Mouse (Mus musculus) G1E-ER4 (cell line): ENCODE results near the gene Srgap1. TPM values are rescaled to one million over a fixed set of nuclear protein-coding genes. Genes with fewer than 3 reads are reported as not detected.

ENCODE experiments used
- GATA1 ChIP-seq: IDR thresholded peaks from one replicate; pipeline ENCODE4 v1.8.0; 2012; ENCODE audit warnings: low read length, inconsistent platforms
- polyA plus RNA-seq: library from polyadenylated mRNA; stranded (reverse); fragments of >175 nt; gene quantifications from 2 replicates; pipeline ENCODE4 v1.2.3, GENCODE M21; 2012

Gene Srgap1
- polyA plus RNA-seq, 1 experiment: not detected

DNA sequence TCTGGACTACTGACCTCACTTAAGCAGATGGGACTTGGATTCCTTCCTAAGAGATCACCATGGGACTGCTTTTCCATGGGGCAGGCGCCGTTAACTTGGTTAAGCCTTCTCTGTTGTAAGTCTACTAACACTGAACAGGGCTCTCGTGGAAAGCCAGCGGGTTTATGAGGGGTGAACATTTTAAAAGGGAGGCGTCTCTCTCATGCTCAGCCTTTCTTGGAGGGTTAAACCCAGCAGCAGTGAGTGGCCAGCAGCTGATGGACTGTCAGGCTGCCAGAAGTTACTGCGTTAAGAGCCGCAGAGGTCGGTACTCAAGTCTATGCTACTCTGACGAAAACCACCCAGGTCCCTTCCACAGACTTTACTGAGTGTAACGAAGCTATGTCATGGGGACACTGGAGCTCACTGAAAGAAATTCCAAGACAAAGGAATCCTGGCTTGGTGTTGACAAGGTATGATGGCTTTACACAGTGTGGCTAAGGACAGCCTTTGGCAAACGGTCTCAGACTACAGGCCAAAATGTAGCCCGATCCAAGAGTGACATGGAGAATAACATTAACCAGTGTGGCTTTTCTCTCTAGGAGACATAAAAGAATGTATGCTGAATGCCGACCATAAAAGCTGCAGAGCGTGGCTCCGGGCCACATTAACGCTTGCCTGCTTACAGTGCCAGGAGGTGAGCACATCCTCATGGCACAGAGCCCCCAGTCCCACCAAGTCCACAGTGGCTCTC is 209.8 kb downstream of the Srgap1 start:
- no peak for TF ChIP-seq GATA1

DNA sequence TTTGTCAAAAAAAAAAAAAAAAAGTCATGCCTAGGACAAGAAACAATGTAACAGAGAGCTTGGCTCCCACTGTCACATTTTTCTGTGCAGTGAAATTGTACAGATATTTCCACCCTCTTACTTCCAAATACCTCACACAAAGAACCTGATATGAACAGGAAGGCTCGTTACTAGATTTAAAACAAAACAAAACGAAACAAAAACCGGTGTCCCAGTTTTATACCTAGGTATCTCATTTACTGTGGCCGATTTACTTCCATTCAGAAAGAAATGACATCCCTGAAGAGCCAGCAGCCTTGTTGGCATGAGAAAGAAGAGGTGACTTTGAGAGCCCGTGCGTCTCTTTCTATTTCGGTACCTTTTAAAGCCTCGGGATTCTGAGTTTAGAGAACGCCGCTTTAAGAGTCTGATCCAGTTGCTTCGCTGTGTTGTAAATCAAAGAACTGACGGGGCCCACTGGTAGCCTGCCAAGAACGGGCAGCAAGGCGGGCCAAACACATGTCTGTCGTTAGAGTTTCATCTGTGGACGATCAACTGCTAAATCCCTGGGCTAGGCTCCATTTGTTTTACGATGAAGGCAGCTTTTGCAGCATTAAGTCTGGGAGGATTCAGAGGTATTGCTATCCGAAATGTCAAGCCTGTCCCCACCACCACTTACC is 210.5 kb downstream of the Srgap1 start:
- TF ChIP-seq GATA1: no peak

- TF ChIP-seq GATA1: no peak
Measured at GRCm38 (mm10) chr10:121833443-121833842, 213.7 kb downstream of the Srgap1 start.

DNA sequence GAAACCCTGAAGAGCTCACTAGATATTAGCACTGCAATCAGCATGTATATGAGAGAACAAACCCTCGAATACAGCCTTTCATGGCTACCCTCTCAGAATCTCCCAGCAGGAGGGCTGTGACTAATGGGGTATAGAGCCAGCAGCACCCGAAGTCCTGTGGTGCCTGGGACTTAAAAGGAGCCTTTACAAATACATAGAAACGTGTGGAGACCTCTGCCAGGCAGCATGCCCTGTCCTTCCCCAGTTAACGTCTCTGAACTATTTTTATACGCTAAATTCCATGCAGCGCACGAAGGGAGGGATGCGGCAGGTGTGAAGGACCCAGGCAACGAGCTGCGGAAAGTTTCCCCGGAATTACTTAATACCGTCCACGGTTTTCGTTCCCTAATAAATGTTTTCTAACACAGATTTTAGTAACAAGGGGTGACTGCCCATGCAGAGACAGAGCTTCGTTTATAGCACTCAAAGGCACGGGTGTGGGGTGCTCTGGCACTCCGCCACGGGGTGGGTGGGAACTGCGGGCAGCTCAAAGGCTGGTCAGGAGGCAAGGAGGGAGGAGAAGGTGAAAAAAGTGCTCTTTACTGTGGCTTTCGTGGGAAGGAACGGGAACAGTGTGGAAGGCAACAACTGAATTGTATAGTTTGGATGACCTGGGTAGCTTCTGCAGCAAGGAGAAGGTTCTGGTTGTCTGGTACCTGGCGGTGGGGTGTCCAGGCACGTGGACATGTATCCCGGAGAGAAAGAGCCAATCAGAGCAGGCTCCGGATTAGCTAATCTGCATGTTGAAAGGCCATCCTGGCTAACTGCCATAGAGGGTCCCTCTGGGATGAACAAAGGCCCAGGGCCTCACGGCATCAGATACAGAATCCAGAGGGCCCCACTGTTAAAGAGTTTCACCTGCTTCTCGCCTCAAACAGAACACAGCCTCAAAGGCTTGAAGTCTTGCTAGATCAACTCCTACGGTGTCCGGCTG is 216.5 kb downstream of the Srgap1 start:
- no peak for TF ChIP-seq GATA1

DNA sequence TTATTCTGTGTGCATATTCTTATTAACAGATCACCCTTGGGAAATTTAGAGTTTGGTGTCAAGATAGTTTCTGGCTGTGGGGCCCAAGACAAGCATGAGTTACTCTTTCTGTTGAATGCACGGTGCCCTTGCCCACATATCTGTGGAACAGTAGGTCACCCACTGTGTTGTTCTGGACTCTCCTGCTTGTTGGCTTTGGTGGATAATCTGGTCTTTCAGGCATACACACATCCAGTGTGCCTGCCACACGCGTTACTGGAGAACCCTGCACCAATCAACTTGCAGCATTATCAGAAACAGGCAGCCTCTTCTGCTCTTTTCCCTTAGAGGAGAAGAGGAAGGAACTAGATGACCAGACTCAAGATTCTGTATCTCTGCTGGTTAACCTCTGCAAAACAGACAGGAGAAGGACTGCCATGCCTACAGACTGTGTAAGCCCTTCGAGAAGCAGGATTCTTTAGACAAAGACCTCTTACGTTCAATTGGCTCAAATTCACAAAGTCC is 217.3 kb downstream of the Srgap1 start:
- TF ChIP-seq GATA1: no peak

GRCm38 (mm10) chr10:121829034-121829433 is 218.1 kb downstream of the Srgap1 start:
- TF ChIP-seq GATA1: no peak

GRCm38 (mm10) chr10:121822674-121823073 is 224.4 kb downstream of the Srgap1 start:
- no peak for TF ChIP-seq GATA1

- no peak for TF ChIP-seq GATA1
Measured at GRCm38 (mm10) chr10:121820846-121821245, 226.3 kb downstream of the Srgap1 start.

DNA sequence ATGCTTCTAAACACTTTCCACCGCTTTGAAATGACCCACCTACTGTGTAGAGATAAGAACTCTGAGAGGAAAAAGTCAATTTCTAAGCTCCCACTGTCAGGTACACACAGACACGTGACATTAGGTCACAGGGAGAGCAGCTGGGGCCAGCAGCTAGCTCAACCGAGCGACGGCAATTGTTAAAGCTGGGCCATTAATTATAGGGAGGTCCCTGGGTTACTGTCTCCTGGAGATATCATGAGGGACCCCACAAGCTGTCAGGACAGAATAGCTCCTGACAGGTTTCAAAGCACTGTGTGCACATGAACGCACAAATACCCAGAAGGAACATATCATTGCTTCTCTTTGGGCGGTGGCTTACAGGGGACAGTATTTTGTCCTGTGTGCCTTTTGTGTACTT is 229.1 kb downstream of the Srgap1 start:
- no peak for TF ChIP-seq GATA1

DNA sequence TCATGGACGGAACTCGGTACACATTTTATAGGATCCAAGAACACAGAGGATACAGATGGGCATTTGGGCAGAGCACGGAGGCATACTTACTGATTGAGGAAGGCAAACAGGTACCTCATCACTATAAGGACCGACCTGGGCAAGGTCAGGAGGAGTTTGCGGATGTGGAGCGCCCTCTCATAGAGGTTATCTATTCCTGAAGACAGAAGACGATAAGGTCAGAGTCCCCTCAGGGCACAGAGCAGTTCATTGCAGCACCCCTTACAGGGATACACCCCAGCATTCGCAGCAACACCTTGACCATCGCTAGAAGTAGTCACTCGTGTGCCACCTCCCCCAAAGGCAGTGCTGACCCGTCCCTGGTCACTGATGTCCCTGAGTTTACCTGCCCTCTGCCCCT is 239.3 kb downstream of the Srgap1 start:
- no peak for TF ChIP-seq GATA1

DNA sequence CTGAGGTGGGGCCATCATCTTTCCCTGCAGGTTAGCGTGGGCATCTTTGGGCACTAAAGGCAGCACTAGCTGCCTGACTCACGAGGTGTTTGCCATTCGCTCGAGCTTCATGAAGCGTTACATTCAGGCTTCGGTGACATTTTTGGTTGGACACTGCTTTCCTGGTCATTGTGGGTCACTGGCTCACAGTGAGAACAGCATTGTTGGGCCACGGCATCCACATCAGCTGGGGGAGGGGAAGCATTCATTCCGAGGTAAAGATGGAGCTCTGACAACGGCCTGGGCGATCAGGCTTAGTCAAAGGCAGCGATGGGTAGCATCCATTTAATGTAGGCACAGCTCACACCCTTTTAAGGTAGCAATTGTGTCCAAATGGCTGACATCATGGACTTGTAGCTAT is 240.3 kb downstream of the Srgap1 start:
- TF ChIP-seq GATA1: no peak

- no peak for TF ChIP-seq GATA1
Measured at GRCm38 (mm10) chr10:121805933-121806341, 241.2 kb downstream of the Srgap1 start.

DNA sequence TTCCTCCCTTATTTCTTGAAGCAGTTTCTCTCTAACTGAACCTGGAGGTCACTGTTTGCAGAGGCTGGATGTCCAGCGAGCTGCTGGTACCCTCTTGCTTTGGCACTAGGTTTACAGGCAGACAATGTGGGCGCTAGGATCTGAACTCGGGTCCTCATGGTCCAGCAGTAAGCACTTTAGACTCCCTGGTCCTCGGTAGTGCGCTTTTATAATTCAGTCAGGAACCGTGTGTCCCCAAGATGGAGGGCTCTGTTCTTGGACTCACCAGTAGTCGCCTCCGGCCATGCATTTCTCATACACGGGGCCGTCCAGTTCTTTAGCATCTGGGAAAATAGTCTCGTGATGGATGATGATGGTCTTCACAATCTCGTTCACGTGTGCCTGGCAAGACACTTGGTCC is 242.6 kb downstream of the Srgap1 start:
- no peak for TF ChIP-seq GATA1

DNA sequence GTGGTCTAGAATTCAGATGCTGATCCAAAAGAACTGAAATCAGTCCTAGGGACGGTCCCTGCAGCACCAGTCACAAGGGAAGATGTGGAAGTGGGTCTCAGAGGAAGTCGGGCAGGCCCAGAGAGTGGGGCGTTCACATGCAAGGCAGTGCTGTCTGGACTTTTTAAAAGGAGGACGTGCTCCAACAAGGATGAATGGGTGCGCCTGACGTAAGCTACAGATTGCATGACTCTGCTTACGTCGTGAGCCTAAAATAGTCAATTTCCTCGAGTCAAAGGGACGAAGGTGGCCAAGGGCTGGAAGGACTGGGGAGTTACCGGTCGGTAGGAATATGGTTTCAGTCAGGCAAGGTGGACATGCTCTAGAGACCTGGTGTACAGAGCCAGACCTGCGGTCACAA is 247.1 kb downstream of the Srgap1 start:
- TF ChIP-seq GATA1: no peak

- no peak for TF ChIP-seq GATA1
Measured at GRCm38 (mm10) chr10:121796027-121796802, 250.9 kb downstream of the Srgap1 start.

GRCm38 (mm10) chr10:121794486-121794885 is 252.6 kb downstream of the Srgap1 start:
- no peak for TF ChIP-seq GATA1
